Mouse (Mus musculus): ENCODE results near the gene Mrps27.

DNA sequence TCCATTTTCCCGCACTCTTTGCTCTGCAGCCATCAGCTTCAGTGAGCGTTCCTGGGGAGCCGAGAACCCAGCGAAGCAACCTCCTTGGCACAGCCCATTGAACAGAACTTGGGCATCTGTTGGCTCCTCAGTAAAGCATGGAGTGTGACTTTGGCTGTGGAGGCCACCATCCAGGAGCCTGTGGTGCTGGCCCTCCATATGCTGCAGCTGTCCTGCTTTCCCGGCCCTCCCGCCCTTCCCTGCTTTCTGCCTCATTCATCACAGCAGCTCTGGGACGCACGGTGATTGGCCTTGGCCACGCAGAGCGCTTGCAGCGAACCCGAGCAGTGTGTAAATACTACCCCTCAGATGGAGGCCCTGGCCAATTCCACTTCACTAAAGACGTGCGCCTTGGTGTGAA is 14.3 kb downstream of the Mrps27 start:
- TF ChIP-seq GATA1 (IDR thresholded peaks at IDR 0.05; ENCODE audit: borderline replicate concordance, low read length) = no peak
- TF ChIP-seq FLI1 (IDR thresholded peaks at IDR 0.05; ENCODE audit: low read length) = no peak
